Mouse (Mus musculus) layer of hippocampus, postnatal 25 days (tissue): ENCODE data around the gene Icam1. TPM values are rescaled to one million over a fixed set of nuclear protein-coding genes. Genes with fewer than 3 reads are reported as not detected.

Experiments used
- DNase-seq, 2 experiments: peaks; one replicate each; pipeline ENCODE4 v3.0.0; 2022; ENCODE audit warnings: mixed read lengths in 2 of 2, low spot score in 1 of 2; ENCODE audit errors: extremely low spot score in 1 of 2
- total RNA-seq, 2 experiments: library from RNA; stranded (reverse); gene quantifications; 2 replicates each; pipeline ENCODE4 v1.2.3; 2021

Icam1 gene
- total RNA-seq, result 1 to 10 TPM; 2.1 to 2.7 TPM

- peak in 1 of 2 experiments; percentile 19 for DNase-seq
Measured at GRCm38 (mm10) chr9:21015571-21016130, at the start of gene Icam1. Gene Icam1, plus strand, starts transcription at chr9:21015985.

- DNase-seq, result no peak
Measured at GRCm38 (mm10) chr9:20966008-20966407, 49.8 kb upstream of the Icam1 start.

DNA sequence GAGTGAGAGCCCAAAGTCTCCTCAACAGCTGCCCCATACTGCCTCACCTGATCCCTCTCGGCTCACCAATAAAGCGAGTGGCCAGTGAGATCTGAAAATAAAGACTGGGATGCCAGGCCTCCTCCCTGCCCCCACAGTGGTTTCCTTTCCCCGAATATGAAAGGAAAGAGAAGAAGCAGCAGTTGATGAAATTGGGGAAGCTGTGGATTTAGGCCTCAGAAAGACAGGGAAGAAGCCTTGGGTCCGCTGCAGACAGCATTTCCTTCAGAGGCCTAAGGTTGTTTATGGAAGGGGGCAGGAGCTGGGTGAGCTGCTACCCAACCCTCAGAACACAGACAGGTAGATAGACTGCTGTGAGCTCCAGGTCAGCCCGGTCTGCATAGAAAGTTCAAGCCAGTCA, 49.0 kb upstream of the Icam1 start:
- no peak for DNase-seq

- no peak for DNase-seq
Measured at GRCm38 (mm10) chr9:20971751-20972140, 44.0 kb upstream of the Icam1 start.

DNA sequence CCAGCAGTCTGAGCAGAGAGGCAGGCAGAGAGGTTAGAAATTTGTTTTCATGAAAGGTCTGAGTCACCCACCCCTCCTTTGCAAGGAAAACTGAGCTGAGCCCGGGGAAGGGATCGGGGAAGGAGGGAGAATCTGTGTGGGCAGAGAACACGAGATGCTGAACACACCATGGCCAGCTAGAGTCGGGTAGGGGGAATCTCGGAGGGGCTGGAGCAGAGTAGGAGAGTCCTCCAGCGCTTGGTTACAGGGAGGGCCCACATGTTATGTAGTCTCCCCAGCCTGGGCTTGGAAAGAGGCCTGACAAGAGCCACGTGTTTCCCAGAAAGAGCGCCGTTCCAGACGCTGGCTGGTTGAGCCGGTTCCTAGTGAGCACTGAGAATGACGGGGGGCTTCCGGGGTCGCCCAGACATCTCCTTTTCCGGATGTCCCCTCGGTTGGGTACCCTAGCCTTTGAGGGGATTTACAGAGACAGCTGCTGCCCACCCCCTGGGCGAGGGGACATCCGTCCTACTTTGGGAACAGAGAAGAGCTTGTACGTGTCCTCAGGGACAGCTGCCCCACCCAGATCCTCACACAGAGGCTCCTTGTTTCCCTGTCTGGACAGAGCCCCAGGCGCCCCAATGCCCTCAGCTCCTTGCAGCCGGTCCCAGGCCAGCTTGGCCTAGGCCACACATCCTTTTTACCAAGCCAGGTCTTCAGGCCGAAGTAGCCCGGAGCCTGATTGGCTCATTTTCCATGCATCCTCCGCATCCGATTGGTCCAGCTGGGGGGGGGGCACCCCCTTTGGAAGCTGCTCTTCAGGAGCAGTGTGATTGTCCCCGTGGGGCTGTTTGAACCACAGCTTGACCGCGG, 43.4 kb upstream of the Icam1 start:
- peak; percentile 45 to 52 for DNase-seq

DNA sequence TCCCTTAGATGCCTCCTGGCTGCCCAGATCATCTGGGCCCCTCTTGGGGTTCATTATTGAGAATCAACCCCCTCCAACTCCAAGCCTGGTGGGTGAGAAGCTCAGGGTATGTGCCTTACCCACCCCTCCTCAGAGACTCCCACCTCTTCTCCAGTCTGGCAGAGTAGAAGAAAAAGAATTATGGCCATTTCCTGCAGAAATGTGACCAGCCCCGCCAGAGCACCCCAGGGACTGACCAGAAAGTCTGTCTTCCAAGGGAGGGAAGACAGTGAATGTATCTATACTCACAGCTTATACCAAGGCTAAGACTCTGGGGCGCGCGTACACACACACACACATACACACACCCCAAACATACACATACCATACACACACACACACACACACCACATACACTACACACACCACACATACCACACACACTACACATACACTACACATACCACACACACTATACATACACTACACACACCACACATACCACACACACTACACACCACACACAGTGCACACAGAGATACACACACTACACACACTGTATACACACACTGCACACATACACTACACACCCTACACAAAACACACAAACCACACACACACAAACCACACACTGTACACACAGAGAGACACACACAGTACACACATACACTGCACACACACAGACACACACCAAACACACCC, 42.6 kb upstream of the Icam1 start:
- DNase-seq, result no peak

DNA sequence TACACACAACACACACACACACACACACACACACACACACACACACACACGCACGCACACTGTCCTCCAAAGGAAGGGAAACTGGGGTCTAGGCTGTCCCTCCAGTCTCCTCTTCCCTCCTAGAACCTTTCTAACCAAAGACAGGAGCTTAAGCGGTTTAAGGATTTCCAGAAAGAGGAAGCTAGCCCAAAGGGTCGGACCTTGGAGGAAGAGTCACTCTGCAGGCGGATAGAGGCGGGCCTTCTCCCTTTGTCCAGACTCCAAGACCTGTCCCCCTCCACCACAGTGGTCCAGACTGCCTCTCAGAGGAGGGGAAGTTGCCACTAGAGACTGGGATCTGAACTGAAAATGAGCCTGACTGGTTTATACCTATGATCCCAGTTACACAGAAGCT, 42.1 kb upstream of the Icam1 start:
- no peak for DNase-seq

GRCm38 (mm10) chr9:20975431-20976215, 40.2 kb upstream of the Icam1 start:
- DNase-seq, result no peak

GRCm38 (mm10) chr9:20976216-20976960, 39.4 kb upstream of the Icam1 start, which contains the start of gene S1pr2:
Gene S1pr2, minus strand, starts transcription at chr9:20976781.
- peak; percentile 19 to 31 for DNase-seq

- DNase-seq, result no peak
Measured at GRCm38 (mm10) chr9:20976961-20977689, 38.7 kb upstream of the Icam1 start.

- DNase-seq, result no peak
Measured at GRCm38 (mm10) chr9:20978409-20979095, 37.2 kb upstream of the Icam1 start.

GRCm38 (mm10) chr9:20979181-20979580, 36.6 kb upstream of the Icam1 start:
- no peak for DNase-seq

- DNase-seq, result no peak
Measured at GRCm38 (mm10) chr9:20979769-20980168, 36.0 kb upstream of the Icam1 start.

- DNase-seq, result no peak
Measured at GRCm38 (mm10) chr9:20982171-20982570, 33.6 kb upstream of the Icam1 start.

DNA sequence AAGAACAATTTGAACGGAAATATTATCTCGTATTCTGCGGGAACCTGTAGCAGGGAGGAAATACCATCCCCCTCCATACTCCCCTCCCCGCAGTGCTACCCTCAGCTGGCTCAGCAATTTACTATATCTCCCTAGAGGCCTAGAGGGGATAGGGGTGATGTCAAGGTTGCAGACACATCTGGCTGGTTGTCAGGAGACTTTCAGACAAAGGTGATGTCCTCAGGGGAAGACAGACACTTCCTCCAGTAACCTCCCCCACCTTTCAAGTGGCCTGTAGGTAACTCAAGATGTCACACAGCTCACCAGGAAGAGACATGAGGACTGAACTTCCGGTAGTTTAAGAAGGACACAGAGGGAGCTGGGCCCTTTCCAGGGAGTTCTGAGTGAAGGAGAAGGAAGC, 32.6 kb upstream of the Icam1 start:
- no peak for DNase-seq

GRCm38 (mm10) chr9:20986952-20987686, 28.7 kb upstream of the Icam1 start:
- DNase-seq, result no peak

DNA sequence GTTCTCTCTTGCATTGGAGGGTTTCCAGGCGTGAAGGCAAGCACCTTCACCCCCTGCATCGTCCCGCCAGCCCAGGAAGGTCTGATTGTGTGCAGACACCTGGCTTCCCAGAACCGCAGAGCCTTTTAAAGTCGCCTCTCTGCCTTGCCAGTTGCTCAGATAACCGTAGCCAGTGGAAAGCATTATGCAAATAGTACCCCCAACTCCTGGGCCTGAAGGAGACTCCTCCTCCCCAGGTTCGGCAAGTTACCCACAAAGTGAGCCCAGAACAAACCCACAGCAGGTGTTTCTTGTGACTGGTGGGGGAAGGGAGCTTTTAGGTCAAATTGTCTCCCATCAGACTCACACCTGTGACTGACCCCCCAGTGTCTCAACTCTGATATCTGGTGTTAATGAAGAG, 27.8 kb upstream of the Icam1 start:
- DNase-seq, result no peak

DNA sequence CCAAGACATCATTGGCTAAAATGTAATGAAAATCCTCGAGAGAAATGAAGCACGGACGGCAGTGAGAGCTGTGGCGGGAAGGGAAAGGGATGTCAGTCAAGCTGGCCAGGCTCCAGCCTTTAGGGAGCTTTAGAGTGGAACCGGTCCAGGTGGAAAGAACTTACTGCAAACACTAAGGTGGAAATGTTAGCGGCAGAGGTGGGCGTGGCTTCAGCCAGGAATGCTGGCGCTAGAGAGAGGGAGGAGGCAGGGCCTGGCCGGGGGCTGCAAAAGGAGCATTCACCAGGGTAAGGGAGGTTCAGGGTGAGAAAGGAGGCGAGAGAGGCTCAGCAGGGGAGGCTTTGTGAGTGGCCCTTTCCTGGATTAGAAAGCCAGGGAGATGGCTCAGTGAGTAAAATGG, 24.9 kb upstream of the Icam1 start:
- no peak for DNase-seq
